Mouse (Mus musculus): ENCODE data around the gene Tgfa. TPM values are rescaled to one million over a fixed set of nuclear protein-coding genes. Genes with fewer than 3 reads are reported as not detected.

Gene Tgfa
- total and polyA plus RNA-seq, 2 experiments from 2014 or later, result 1.1 to 7.2 TPM

- Histone ChIP-seq H3K27me3 (ENCODE audit: control insufficient read depth, insufficient read depth, low read length) (no peaks in the 10 kb centered on the region), H3K9ac (replicated peaks; ENCODE audit: low read depth, low read length) (no peak overlapping the region), H3K4me3 (ENCODE audit: low read depth, low read length) (no peak overlapping the region), H3K36me3 (replicated peaks; ENCODE audit: control insufficient read depth, insufficient read depth, low read length) (no peaks in the 10 kb centered on the region), H3K27ac (ENCODE audit: low read depth) (no peak overlapping the region), H3K4me2 (ENCODE audit: low read depth, low read length) (no peak overlapping the region), H3K4me1 (ENCODE audit: control insufficient read depth, insufficient read depth) (no peaks in the 10 kb centered on the region), H3K9me3 (replicated peaks; ENCODE audit: control insufficient read depth, low read length) (no peaks in the 10 kb centered on the region)
- 83% methylated on average over 9 of the region's 9 CpGs for WGBS
- ATAC-seq (ENCODE audit: insufficient read depth, low read depth) (no peak), DNase-seq (ENCODE audit: low spot score) (no peak)
- TF ChIP-seq CTCF (IDR thresholded peaks at IDR 0.05; ENCODE audit: low read depth) (no peak), EP300 (IDR thresholded peaks at IDR 0.05; ENCODE audit: low read depth) (no peak)
Observed at GRCm38 (mm10) chr6:86177331-86177982, 17.6 kb upstream of the Tgfa start.

GRCm38 (mm10) chr6:86180617-86181016 lies 14.4 kb upstream of the Tgfa start:
- no peaks in the 10 kb centered on the region for H3K9me3 ChIP-seq (replicated peaks; ENCODE audit: control insufficient read depth, low read length)
- ATAC-seq (ENCODE audit: insufficient read depth, low read depth), result peak; percentile 57
- no peaks in the 10 kb centered on the region for H3K36me3 ChIP-seq (replicated peaks; ENCODE audit: control insufficient read depth, insufficient read depth, low read length)
- H3K4me2 ChIP-seq (ENCODE audit: low read depth, low read length), result no peak overlapping the region
- H3K27me3 ChIP-seq (ENCODE audit: control insufficient read depth, insufficient read depth, low read length), result no peaks in the 10 kb centered on the region
- H3K27ac ChIP-seq (ENCODE audit: low read depth), result no peak overlapping the region
- WGBS, result 11% methylated on average over 2 of the region's 2 CpGs
- no peak for TF ChIP-seq CTCF (IDR thresholded peaks at IDR 0.05; ENCODE audit: low read depth)
- TF ChIP-seq EP300 (IDR thresholded peaks at IDR 0.05; ENCODE audit: low read depth), result no peak
- DNase-seq (ENCODE audit: low spot score), result peak; percentile 15
- no peaks in the 10 kb centered on the region for H3K4me1 ChIP-seq (ENCODE audit: control insufficient read depth, insufficient read depth)
- H3K4me3 ChIP-seq (ENCODE audit: low read depth, low read length), result no peak overlapping the region
- no peak overlapping the region for H3K9ac ChIP-seq (replicated peaks; ENCODE audit: low read depth, low read length)

GRCm38 (mm10) chr6:86182016-86182415 lies 13.0 kb upstream of the Tgfa start:
- Histone ChIP-seq H3K4me1 (ENCODE audit: control insufficient read depth, insufficient read depth) (no peaks in the 10 kb centered on the region), H3K36me3 (replicated peaks; ENCODE audit: control insufficient read depth, insufficient read depth, low read length) (no peaks in the 10 kb centered on the region), H3K9me3 (replicated peaks; ENCODE audit: control insufficient read depth, low read length) (no peaks in the 10 kb centered on the region), H3K27ac (ENCODE audit: low read depth) (no peak overlapping the region), H3K9ac (replicated peaks; ENCODE audit: low read depth, low read length) (no peak overlapping the region), H3K27me3 (ENCODE audit: control insufficient read depth, insufficient read depth, low read length) (no peaks in the 10 kb centered on the region), H3K4me2 (ENCODE audit: low read depth, low read length) (no peak overlapping the region), H3K4me3 (ENCODE audit: low read depth, low read length) (no peak overlapping the region)
- TF ChIP-seq EP300 (IDR thresholded peaks at IDR 0.05; ENCODE audit: low read depth) (no peak), CTCF (IDR thresholded peaks at IDR 0.05; ENCODE audit: low read depth) (no peak)
- DNase-seq (ENCODE audit: low spot score) (no peak), ATAC-seq (ENCODE audit: insufficient read depth, low read depth) (no peak)
- 75% methylated on average over 9 of the region's 9 CpGs for WGBS

- no peak for TF ChIP-seq CTCF (IDR thresholded peaks at IDR 0.05; ENCODE audit: low read depth)
- no peak for TF ChIP-seq EP300 (IDR thresholded peaks at IDR 0.05; ENCODE audit: low read depth)
- no peak overlapping the region for H3K4me3 ChIP-seq (ENCODE audit: low read depth, low read length)
- no peak overlapping the region for H3K9ac ChIP-seq (replicated peaks; ENCODE audit: low read depth, low read length)
- no peaks in the 10 kb centered on the region for H3K4me1 ChIP-seq (ENCODE audit: control insufficient read depth, insufficient read depth)
- DNase-seq (ENCODE audit: low spot score) (no peak), ATAC-seq (ENCODE audit: insufficient read depth, low read depth) (no peak)
- no peak overlapping the region for H3K27ac ChIP-seq (ENCODE audit: low read depth)
- no peaks in the 10 kb centered on the region for H3K27me3 ChIP-seq (ENCODE audit: control insufficient read depth, insufficient read depth, low read length)
- H3K36me3 ChIP-seq (replicated peaks; ENCODE audit: control insufficient read depth, insufficient read depth, low read length), result no peaks in the 10 kb centered on the region
- no peak overlapping the region for H3K4me2 ChIP-seq (ENCODE audit: low read depth, low read length)
- 75% methylated on average over 5 of the region's 5 CpGs for WGBS
- no peaks in the 10 kb centered on the region for H3K9me3 ChIP-seq (replicated peaks; ENCODE audit: control insufficient read depth, low read length)
Observed at GRCm38 (mm10) chr6:86182626-86183025, 12.4 kb upstream of the Tgfa start.

- H3K4me1 ChIP-seq (ENCODE audit: control insufficient read depth, insufficient read depth), result no peaks in the 10 kb centered on the region
Observed at GRCm38 (mm10) chr6:86186106-86186955, 8.7 kb upstream of the Tgfa start.

More at GRCm38 (mm10) chr6:86186106-86186955, 8.7 kb upstream of the Tgfa start:
- WGBS, result 62% methylated on average over 14 of the region's 14 CpGs
- ATAC-seq (ENCODE audit: insufficient read depth, low read depth) (no peak), DNase-seq (ENCODE audit: low spot score) (no peak)
- Histone ChIP-seq H3K36me3 (replicated peaks; ENCODE audit: control insufficient read depth, insufficient read depth, low read length) (no peaks in the 10 kb centered on the region), H3K27me3 (ENCODE audit: control insufficient read depth, insufficient read depth, low read length) (no peaks in the 10 kb centered on the region; the same call in 1 of the 2 replicates), H3K9ac (replicated peaks; ENCODE audit: low read depth, low read length) (no peak overlapping the region), H3K4me2 (ENCODE audit: low read depth, low read length) (no peak overlapping the region), H3K27ac (ENCODE audit: low read depth) (no peak overlapping the region), H3K9me3 (replicated peaks; ENCODE audit: control insufficient read depth, low read length) (no peaks in the 10 kb centered on the region), H3K4me3 (ENCODE audit: low read depth, low read length) (no peak overlapping the region)
- TF ChIP-seq EP300 (IDR thresholded peaks at IDR 0.05; ENCODE audit: low read depth) (no peak), CTCF (IDR thresholded peaks at IDR 0.05; ENCODE audit: low read depth) (no peak)
